Mouse (Mus musculus) CH12.LX (cell line): ENCODE results near the gene 4930455H04Rik. TPM values are rescaled to one million over a fixed set of nuclear protein-coding genes. Genes with fewer than 3 reads are reported as not detected.

Experiments used
- DNase-seq: peaks from one replicate; pipeline ENCODE4 v3.0.0-alpha.2; 2013; ENCODE audit errors: extremely low read depth
- H3K27ac ChIP-seq: 2 replicates; pipeline ENCODE4 v1.5.1; 2012; ENCODE audit warnings: low read depth, mild to moderate bottlenecking, control low read depth, moderate library complexity; ENCODE audit not compliant: insufficient read depth
- H3K27me3 ChIP-seq: replicated peaks from 2 replicates; pipeline ENCODE3; 2012; ENCODE audit warnings: inconsistent platforms
- H3K36me3 ChIP-seq, 2 experiments: replicated peaks in 1 of 2; 2 replicates each; pipeline versions ENCODE3 to v1.6.1; 2012; ENCODE audit warnings: inconsistent platforms in 1 of 2, low read length in 1 of 2, mild to moderate bottlenecking in 1 of 2, mixed read lengths in 1 of 2, moderate library complexity in 1 of 2; ENCODE audit not compliant: control insufficient read depth in 1 of 2, insufficient read depth in 1 of 2
- H3K4me1 ChIP-seq, 2 experiments: 2 replicates each; pipeline ENCODE4 v1.6.1; 2012; ENCODE audit warnings: inconsistent platforms in 1 of 2, moderate library complexity in 1 of 2; ENCODE audit not compliant: insufficient read depth in 2 of 2, control insufficient read depth in 1 of 2
- H3K4me2 ChIP-seq: 2 replicates; pipeline ENCODE4 v1.6.1; 2012; ENCODE audit warnings: low read depth, mild to moderate bottlenecking, control low read depth; ENCODE audit not compliant: poor library complexity, insufficient read depth, severe bottlenecking
- H3K4me3 ChIP-seq, 3 experiments: fragments of 150-350 bp in 1 of 3; sonication (generic) in 1 of 3; replicated peaks in 1 of 3; 2 replicates each; pipeline versions ENCODE3 to v1.5.1; 2011 to 2012; ENCODE audit warnings: low read depth in 2 of 3, low read length in 2 of 3, mild to moderate bottlenecking in 2 of 3, moderate library complexity in 2 of 3, control low read depth in 1 of 3, improper control_type of control experiment in 1 of 3, inconsistent platforms in 1 of 3, mixed read lengths in 1 of 3; ENCODE audit not compliant: poor library complexity in 1 of 3
- H3K79me2 ChIP-seq: replicated peaks from 2 replicates; pipeline ENCODE4 v1.6.1; 2012; ENCODE audit warnings: mild to moderate bottlenecking, moderate library complexity; ENCODE audit not compliant: control insufficient read depth, poor library complexity, insufficient read depth, severe bottlenecking; ENCODE audit errors: extremely low read depth
- H3K9ac ChIP-seq: 2 replicates; pipeline ENCODE4 v1.6.1; 2012; ENCODE audit warnings: low read depth, mild to moderate bottlenecking, control low read depth, moderate library complexity; ENCODE audit not compliant: insufficient read depth
- H3K9me3 ChIP-seq: replicated peaks from 2 replicates; pipeline ENCODE3; 2012; ENCODE audit warnings: low read length, inconsistent platforms, mixed read lengths
- CHD1 ChIP-seq: IDR thresholded peaks from 2 replicates; pipeline ENCODE4 v1.6.1; 2012; ENCODE audit warnings: low read depth, low read length, improper control_type of control experiment, inconsistent platforms
- CHD2 ChIP-seq: IDR thresholded peaks from 2 replicates; pipeline ENCODE4 v1.6.1; 2011; ENCODE audit warnings: low read length, improper control_type of control experiment
- ELF1 ChIP-seq: IDR thresholded peaks from 2 replicates; pipeline ENCODE4 v1.6.1; 2014; ENCODE audit warnings: low read depth, mild to moderate bottlenecking, inconsistent platforms, low read length, improper control_type of control experiment
- EP300 ChIP-seq: IDR thresholded peaks from 2 replicates; pipeline ENCODE4 v1.6.1; 2011; ENCODE audit warnings: low read length, improper control_type of control experiment
- ETS1 ChIP-seq: conservative IDR thresholded peaks from 2 replicates; pipeline ENCODE4 v1.6.1; 2012; ENCODE audit warnings: low read depth, mild to moderate bottlenecking, inconsistent platforms, low read length, improper control_type of control experiment, moderate library complexity
- GABPA ChIP-seq: IDR thresholded peaks from 2 replicates; pipeline ENCODE4 v1.6.1; 2012; ENCODE audit warnings: low read depth, low read length, improper control_type of control experiment, inconsistent platforms; ENCODE audit not compliant: insufficient replicate concordance
- KAT2A ChIP-seq: IDR thresholded peaks from 2 replicates; pipeline ENCODE4 v1.6.1; 2012; ENCODE audit warnings: low read length, improper control_type of control experiment, inconsistent platforms; ENCODE audit not compliant: insufficient replicate concordance
- MAFK ChIP-seq: IDR thresholded peaks from 2 replicates; pipeline ENCODE4 v1.6.1; 2011; ENCODE audit warnings: low read length, improper control_type of control experiment; ENCODE audit not compliant: insufficient replicate concordance
- MXI1 ChIP-seq: IDR thresholded peaks from 2 replicates; pipeline ENCODE4 v1.6.1; 2011; ENCODE audit warnings: mild to moderate bottlenecking, low read depth, low read length, improper control_type of control experiment
- RAD21 ChIP-seq: IDR thresholded peaks from 2 replicates; pipeline ENCODE4 v1.6.1; 2011; ENCODE audit warnings: low read depth, mild to moderate bottlenecking, low read length, improper control_type of control experiment, moderate library complexity
- RCOR1 ChIP-seq: conservative IDR thresholded peaks from 2 replicates; pipeline ENCODE4 v1.6.1; 2012; ENCODE audit warnings: low read depth, mild to moderate bottlenecking, inconsistent platforms, low read length, improper control_type of control experiment
- TBP ChIP-seq: conservative IDR thresholded peaks from 2 replicates; pipeline ENCODE4 v1.6.1; 2011; ENCODE audit warnings: low read depth, low read length, improper control_type of control experiment
- TCF12 ChIP-seq: IDR thresholded peaks from 2 replicates; pipeline ENCODE4 v1.6.1; 2014; ENCODE audit warnings: low read depth, mild to moderate bottlenecking, inconsistent platforms, low read length, improper control_type of control experiment
- UBTF ChIP-seq: IDR thresholded peaks from 2 replicates; pipeline ENCODE4 v1.6.1; 2012; ENCODE audit warnings: low read depth, mild to moderate bottlenecking, inconsistent platforms, low read length, improper control_type of control experiment, moderate library complexity
- USF2 ChIP-seq: conservative IDR thresholded peaks from 2 replicates; pipeline ENCODE4 v1.6.1; 2011; ENCODE audit warnings: low read depth, low read length, improper control_type of control experiment
- ZC3H11A ChIP-seq: IDR thresholded peaks from 2 replicates; pipeline ENCODE4 v1.6.1; 2012; ENCODE audit warnings: low read depth, mild to moderate bottlenecking, inconsistent platforms, low read length, improper control_type of control experiment
- ZMIZ1 ChIP-seq: IDR thresholded peaks from 2 replicates; pipeline ENCODE4 v1.6.1; 2012; ENCODE audit warnings: low read depth, mild to moderate bottlenecking, inconsistent platforms, low read length, improper control_type of control experiment
- dilution Hi-C: fragments of 300-500 bp; cut with MboI; formaldehyde crosslinking; loops from 2 replicates; pipeline ENCODE4 v1.14.3; 2020; ENCODE audit warnings: low sequenced_read_pairs; ENCODE audit not compliant: extremely low pct_unique_long_range_greater_than_20kb, extremely low pct_ligation_motif_present
- in situ Hi-C: fragments of 300-500 bp; cut with MboI; formaldehyde crosslinking; loops from 3 replicates; pipeline ENCODE4 v1.14.3; 2019; ENCODE audit warnings: low sequenced_read_pairs, low pct_ligation_motif_present, low pct_unique_long_range_greater_than_20kb, mixed read lengths
- polyA plus RNA-seq: library from polyadenylated mRNA; unstranded; fragments of >175 nt; gene quantifications from 2 replicates; pipeline ENCODE4 v1.2.1, GENCODE M21; 2012; ENCODE audit warnings: low read depth; ENCODE audit not compliant: insufficient read length
- total RNA-seq, 2 experiments: library from RNA; depleted of rRNA; stranded (reverse); fragments of 300-350 nt in 1 of 2; fragments of >200 nt in 1 of 2; gene quantifications; 2 replicates each; pipeline ENCODE4 v1.2.3; 2012 to 2014

The 4930455H04Rik gene
- total and polyA plus RNA-seq, 3 experiments: not detected

DNA sequence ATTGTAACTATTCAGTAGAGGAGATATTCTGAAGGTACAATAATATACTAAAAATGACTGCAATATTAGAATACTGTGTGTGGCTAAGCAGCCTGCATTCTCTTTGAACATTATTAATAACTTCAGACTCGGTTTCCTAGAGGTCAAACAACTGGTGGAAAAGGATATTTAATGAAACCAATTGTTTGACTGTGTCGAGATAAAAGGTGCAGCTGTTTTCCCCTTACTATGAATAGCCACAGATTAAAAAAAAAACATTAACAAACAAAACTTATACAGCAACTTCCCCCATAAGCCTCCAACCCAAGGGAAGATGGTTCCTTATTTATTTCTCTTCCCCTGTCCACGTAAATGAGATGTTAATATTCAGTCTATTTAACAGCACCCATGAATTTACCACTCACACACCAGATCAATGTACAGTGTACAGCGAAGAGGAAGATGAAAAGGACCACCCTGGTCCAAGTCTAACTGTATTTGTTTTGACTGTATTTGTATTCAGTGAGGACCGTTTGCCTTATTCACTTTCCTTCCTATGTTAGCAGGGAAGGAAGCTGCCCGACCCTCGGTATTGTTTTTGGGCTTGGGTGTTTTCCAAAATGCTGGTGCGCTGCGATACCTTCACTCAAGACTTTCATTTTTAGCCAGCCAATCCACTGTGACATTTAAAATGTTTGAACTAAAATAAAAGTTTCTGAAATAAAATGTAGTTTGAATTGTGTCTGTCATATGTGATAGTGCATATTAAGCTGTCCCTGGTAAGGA is 13.9 kb downstream of the 4930455H04Rik start:
- no peaks in the 10 kb centered on the region for H3K36me3 ChIP-seq
- in situ Hi-C loops: no loop called here
- no peak for DNase-seq
- no peaks in the 10 kb centered on the region for H3K27me3 ChIP-seq
- peaks cover 4% of the 10 kb centered on the region for H3K9me3 ChIP-seq
- no peak overlapping the region for H3K27ac ChIP-seq
- peak overlapping the region in 1 of 3 experiments; percentile 10 for H3K4me3 ChIP-seq
- dilution Hi-C loops: no loop called here
- H3K4me2 ChIP-seq: peak overlapping the region; percentile 97
- H3K9ac ChIP-seq: peak overlapping the region; percentile 44
- no peaks in the 10 kb centered on the region for H3K79me2 ChIP-seq
- TF ChIP-seq USF2 (no peak), ZC3H11A (no peak), TCF12 (no peak)
- H3K4me1 ChIP-seq: no peaks in the 10 kb centered on the region

- H3K9ac ChIP-seq: no peak overlapping the region
- H3K9me3 ChIP-seq: no peaks in the 10 kb centered on the region
- H3K36me3 ChIP-seq: no peaks in the 10 kb centered on the region
- dilution Hi-C loops (no loop called here), in situ Hi-C loops (no loop called here)
- H3K27ac ChIP-seq: no peak overlapping the region
- TF ChIP-seq CHD2 (no peak), UBTF (no peak), ZMIZ1 (no peak), EP300 (no peak), RAD21 (no peak), MXI1 (no peak), MAFK (no peak), ETS1 (no peak), KAT2A (no peak)
- no peaks in the 10 kb centered on the region for H3K79me2 ChIP-seq
- H3K4me2 ChIP-seq: no peak overlapping the region
- no peaks in the 10 kb centered on the region for H3K27me3 ChIP-seq
- no peaks in the 10 kb centered on the region for H3K4me1 ChIP-seq
- no peak for DNase-seq
- H3K4me3 ChIP-seq: no peak overlapping the region
Observed at GRCm38 (mm10) chr3:116985042-116985455, 17.0 kb downstream of the 4930455H04Rik start.

DNA sequence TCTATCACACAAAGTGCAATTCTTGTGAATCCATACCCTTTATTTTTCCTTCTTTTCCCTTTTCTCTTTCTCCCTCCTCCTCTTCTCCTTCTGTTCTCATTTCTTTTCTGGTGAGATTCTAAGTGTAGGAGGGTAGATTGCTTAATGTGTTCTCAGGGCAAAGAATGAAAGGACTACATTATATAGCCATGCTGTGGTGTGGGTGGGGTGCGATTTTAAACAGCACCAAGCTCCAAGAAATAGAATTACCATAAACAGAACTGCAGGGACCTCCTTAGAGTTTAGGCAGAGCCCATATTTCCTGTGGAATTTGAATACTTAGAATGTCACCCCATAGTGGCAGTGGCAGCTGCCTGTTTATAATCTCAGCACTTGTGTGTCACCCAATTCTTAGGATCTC is 17.7 kb downstream of the 4930455H04Rik start:
- Histone ChIP-seq H3K27ac (no peak overlapping the region), H3K79me2 (no peaks in the 10 kb centered on the region), H3K4me3 (no peak overlapping the region), H3K27me3 (no peaks in the 10 kb centered on the region), H3K9ac (no peak overlapping the region), H3K9me3 (no peaks in the 10 kb centered on the region), H3K36me3 (no peaks in the 10 kb centered on the region), H3K4me1 (no peaks in the 10 kb centered on the region), H3K4me2 (no peak overlapping the region)
- DNase-seq: no peak
- in situ Hi-C loops: no loop called here
- TF ChIP-seq TBP: no peak
- TF ChIP-seq CHD1: no peak
- no peak for TF ChIP-seq RCOR1
- no peak for TF ChIP-seq GABPA
- TF ChIP-seq MAFK: no peak
- no peak for TF ChIP-seq ELF1
- dilution Hi-C loops: no loop called here
